Mouse (Mus musculus): ENCODE results near the gene 4930402H24Rik.

DNA sequence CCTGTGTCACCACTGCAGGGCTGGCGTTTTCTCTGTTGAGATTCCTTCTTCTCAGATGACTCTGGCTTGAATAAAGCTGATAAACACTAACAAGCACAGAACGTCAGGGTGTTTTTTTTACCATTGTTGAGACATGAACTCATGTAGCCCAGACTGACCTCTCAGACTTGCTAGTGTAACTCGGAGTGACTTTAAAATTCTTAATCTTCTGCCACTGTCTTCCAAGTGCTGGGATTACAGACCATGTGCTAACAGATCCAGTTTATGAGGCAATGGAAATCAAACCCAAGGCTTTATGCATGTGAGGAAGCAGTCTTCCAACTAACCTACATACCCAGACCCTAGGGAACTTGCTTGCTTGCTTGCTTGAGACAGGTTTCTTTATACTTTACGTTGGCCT, 56.5 kb downstream of the 4930402H24Rik start:
- no peak for TF ChIP-seq ETS1 (IDR thresholded peaks at IDR 0.05; ENCODE audit: low read depth, low read length)
- TF ChIP-seq POLR2AphosphoS2 (IDR thresholded peaks at IDR 0.05; ENCODE audit: low read length) = no peak
- TF ChIP-seq POLR2A (IDR thresholded peaks at IDR 0.05; ENCODE audit: control insufficient read depth in 1 of 2, insufficient read depth in 1 of 2, low read depth in 1 of 2, low read length in 2 of 2, poor library complexity in 1 of 2) = no peak
- TF ChIP-seq TCF12 (IDR thresholded peaks at IDR 0.05; ENCODE audit: low read depth, low read length) = no peak
